Comparison of ENCODE assay signal across 8 mouse cellular contexts in the genomic region with DNA sequence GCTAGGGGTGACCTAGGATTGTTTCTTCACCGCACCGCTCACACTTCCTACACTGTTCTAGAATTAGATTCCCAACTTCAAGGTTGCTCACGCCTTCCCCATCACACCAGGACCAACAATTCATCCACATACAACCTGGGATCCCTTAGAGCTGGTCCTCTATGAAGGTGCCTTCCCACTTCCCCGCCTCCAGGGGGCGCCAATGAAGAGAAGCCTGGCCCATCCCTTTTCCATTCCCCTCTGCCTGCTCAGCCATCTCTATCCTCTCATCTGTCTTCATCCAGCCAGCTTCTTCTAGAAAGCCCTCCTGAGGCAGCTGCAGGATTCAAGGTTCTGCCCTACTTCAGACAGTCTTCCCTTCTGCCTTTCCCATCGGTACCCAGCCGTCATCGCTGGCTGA. TPM values are rescaled to one million over a fixed set of nuclear protein-coding genes. Genes with fewer than 3 reads are reported as not detected.
A peak's percentile ranks its signal among the peaks of the same experiment; 100 is the strongest.
DNase-seq lines count a peak whose midpoint lies in the region; ATAC-seq and TF ChIP-seq lines count a peak whose summit lies in the region.

No protein-coding gene starts in this region.

- H3K27me3 ChIP-seq in stomach, postnatal 0 days (ENCODE audit: control insufficient read depth, insufficient read depth, low read length) = no peaks in the 10 kb centered on the region
- H3K27me3 ChIP-seq in forebrain, embryonic 13.5 days = no peaks in the 10 kb centered on the region

- ATAC-seq in stomach, postnatal 0 days (ENCODE audit: low FRiP score, low TSS enrichment) = no peak
- ATAC-seq in forebrain, embryonic 13.5 days = no peak

- no peak overlapping the region for H3K4me2 ChIP-seq in stomach, postnatal 0 days (replicated peaks; ENCODE audit: low read depth)
- H3K4me2 ChIP-seq in forebrain, embryonic 13.5 days = no peak overlapping the region

- H3K4me3 ChIP-seq in lung, adult 2 months (replicated peaks; ENCODE audit: extremely low read depth, low read depth, low read length) = no peak overlapping the region
- no peak overlapping the region for H3K4me3 ChIP-seq in cortical plate, adult 2 months (ENCODE audit: insufficient read depth, low read length)
- H3K4me3 ChIP-seq in stomach, postnatal 0 days (ENCODE audit: low read depth, low read length) = no peak overlapping the region
- H3K4me3 ChIP-seq in forebrain, embryonic 13.5 days = no peak overlapping the region

- WGBS in lung, adult 2 months = 68% methylated on average over 8 of the region's 8 CpGs
- 73% methylated on average over 8 of the region's 8 CpGs for WGBS in stomach, postnatal 0 days
- WGBS in forebrain, embryonic 13.5 days = 73% methylated on average over 8 of the region's 8 CpGs

- TF ChIP-seq CTCF in lung, adult 2 months (IDR thresholded peaks at IDR 0.05; ENCODE audit: insufficient read depth, low read length) = peak; percentile 48
- 0 out of 2 replicates have a peak, but pooled peaks have one; percentile 25 for TF ChIP-seq CTCF in cortical plate, adult 2 months (IDR thresholded peaks at IDR 0.05; ENCODE audit: extremely low read depth, insufficient read depth, low read length)
- peak; percentile 72 for TF ChIP-seq CTCF in stomach, postnatal 0 days (IDR thresholded peaks at IDR 0.05; ENCODE audit: low read depth)

- no peak for TF ChIP-seq POLR2A in lung, adult 2 months (IDR thresholded peaks at IDR 0.05; ENCODE audit: borderline replicate concordance, extremely low read depth, low read depth, low read length)
- no peak for TF ChIP-seq POLR2A in cortical plate, adult 2 months (IDR thresholded peaks at IDR 0.05; ENCODE audit: extremely low read depth, insufficient read depth, low read length)

- peak; percentile 45 for DNase-seq in cerebellum, adult 9-11 months
- DNase-seq in cerebellum, adult 8-10 months = no peak
- DNase-seq in lung, adult 2 months = no peak
- DNase-seq in lung, adult 18-20 months = no peak
- peak; percentile 62 for DNase-seq in stomach, postnatal 0 days (ENCODE audit: low spot score)
- DNase-seq in neural tube, embryonic 10.5 days (ENCODE audit: extremely low spot score, low spot score) = no peak

- H3K4me1 ChIP-seq in lung, adult 2 months (ENCODE audit: control insufficient read depth, insufficient read depth, low read length) = no peaks in the 10 kb centered on the region
- H3K4me1 ChIP-seq in cortical plate, adult 2 months (ENCODE audit: control insufficient read depth, insufficient read depth, low read length) = no peaks in the 10 kb centered on the region
- peaks cover 9% of the 10 kb centered on the region for H3K4me1 ChIP-seq in stomach, postnatal 0 days (replicated peaks; ENCODE audit: control insufficient read depth, insufficient read depth)
- peaks cover 6% of the 10 kb centered on the region for H3K4me1 ChIP-seq in forebrain, embryonic 13.5 days

- no peak overlapping the region for H3K27ac ChIP-seq in cortical plate, adult 2 months (ENCODE audit: insufficient read depth, low read length)
- H3K27ac ChIP-seq in stomach, postnatal 0 days (replicated peaks) = no peak overlapping the region
- no peak overlapping the region for H3K27ac ChIP-seq in forebrain, embryonic 13.5 days

- no peaks in the 10 kb centered on the region for H3K9me3 ChIP-seq in stomach, postnatal 0 days (ENCODE audit: control insufficient read depth, low read length)
- no peaks in the 10 kb centered on the region for H3K9me3 ChIP-seq in forebrain, embryonic 13.5 days (replicated peaks)

- H3K36me3 ChIP-seq in stomach, postnatal 0 days (ENCODE audit: control insufficient read depth, insufficient read depth, low read length) = no peaks in the 10 kb centered on the region
- H3K36me3 ChIP-seq in forebrain, embryonic 13.5 days (ENCODE audit: poor library complexity, severe bottlenecking) = no peaks in the 10 kb centered on the region

- H3K9ac ChIP-seq in stomach, postnatal 0 days (ENCODE audit: low read length) = no peak overlapping the region
- H3K9ac ChIP-seq in forebrain, embryonic 13.5 days = no peak overlapping the region

- TF ChIP-seq EP300 in stomach, postnatal 0 days (optimal IDR thresholded peaks at IDR 0.05) = no peak

RNA-seq across cellular contexts. Expression of a gene that starts 16.2 kb away (rescaled TPM):
- polyA plus RNA-seq in lung, adult 2 months (2012; rRNA removed) = 3.3 and 3.6 TPM in 2 replicates
- 1.0 and 1.1 TPM in 2 replicates for polyA plus RNA-seq in cortical plate, adult 2 months (2012; rRNA removed)
- 0.13 and 0.16 TPM in 2 replicates for polyA plus RNA-seq in stomach, postnatal 0 days (2015; fragmentation: Nextera tagmentation; extraction: Ambion mirVana)
- 0.21 and 0.35 TPM in 2 replicates for polyA plus RNA-seq in forebrain, embryonic 13.5 days (2015; fragmentation: Nextera tagmentation; extraction: Ambion mirVana)

RNA-seq across cellular contexts. Expression of a gene that starts 17.7 kb away (rescaled TPM):
- polyA plus RNA-seq in lung, adult 2 months (2012; rRNA removed) = 80.0 and 91.5 TPM in 2 replicates
- polyA plus RNA-seq in cortical plate, adult 2 months (2012; rRNA removed) = 438 and 459 TPM in 2 replicates
- 234 and 250 TPM in 2 replicates for polyA plus RNA-seq in stomach, postnatal 0 days (2015; fragmentation: Nextera tagmentation; extraction: Ambion mirVana)
- polyA plus RNA-seq in forebrain, embryonic 13.5 days (2015; fragmentation: Nextera tagmentation; extraction: Ambion mirVana) = 310 and 318 TPM in 2 replicates

RNA-seq across cellular contexts. Expression of a gene that starts 52.9 kb away (rescaled TPM):
- 89.9 and 99.7 TPM in 2 replicates for polyA plus RNA-seq in lung, adult 2 months (2012; rRNA removed)
- 64.0 TPM in 2 replicates for polyA plus RNA-seq in cortical plate, adult 2 months (2012; rRNA removed)
- 9.6 and 9.9 TPM in 2 replicates for polyA plus RNA-seq in stomach, postnatal 0 days (2015; fragmentation: Nextera tagmentation; extraction: Ambion mirVana)
- polyA plus RNA-seq in forebrain, embryonic 13.5 days (2015; fragmentation: Nextera tagmentation; extraction: Ambion mirVana) = 14.6 and 16.4 TPM in 2 replicates

Comparison
In these comparisons a context has a peak if more than half of its experiments do, and no peak if none do; other contexts are left out.
1. DNase-seq: peak in cerebellum, adult 9-11 months (single experiment) and stomach, postnatal 0 days (single experiment); none in cerebellum, adult 8-10 months (single experiment), lung, adult 2 months (single experiment), lung, adult 18-20 months (0 of 2) and neural tube, embryonic 10.5 days (single experiment).
2. Peak in every context shown above with its lines, with median percentiles within 50 percentile points of each other: CTCF ChIP-seq.